Mouse (Mus musculus): ENCODE measurements around the gene Prelid1.

Gene Prelid1

DNA sequence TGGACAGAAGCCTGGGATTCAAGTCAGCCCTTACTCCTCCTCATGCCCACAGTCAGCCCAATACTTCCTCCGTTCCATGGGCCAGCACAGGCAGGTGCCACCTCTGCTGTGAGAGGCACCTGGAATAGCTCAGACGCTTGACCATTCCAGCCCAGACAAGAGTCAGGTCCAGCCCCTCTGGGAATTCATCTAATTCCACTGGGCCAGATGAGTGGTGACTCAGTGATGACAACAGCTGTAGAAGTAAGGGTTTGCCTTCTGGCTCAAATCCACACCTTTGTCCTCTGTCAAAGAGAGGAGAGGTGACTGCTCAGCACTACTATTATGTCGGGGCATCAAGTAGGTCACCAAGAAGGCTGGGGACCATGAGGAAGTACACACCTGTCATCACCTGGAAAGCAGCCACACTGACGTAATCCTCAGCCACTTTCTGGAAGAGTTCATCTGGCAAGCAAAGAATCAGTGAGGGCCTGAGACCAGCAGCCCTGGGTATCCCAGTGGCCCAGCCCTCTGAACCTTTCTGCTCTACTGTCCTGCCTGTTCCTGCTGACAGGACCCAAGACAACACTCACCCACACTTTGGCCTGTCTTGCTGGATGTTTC, at the start of gene Prelid1:
TSS of gene Prelid1 (plus strand) at position 570 of the 603 bp plus-strand sequence.
- DNase-seq (ENCODE audit: low read depth), result no peak

- DNase-seq (ENCODE audit: low read depth), result no peak
These were observed 43.1 kb upstream of the Prelid1 start for GRCm38 (mm10) chr13:55277203-55277602.

DNA sequence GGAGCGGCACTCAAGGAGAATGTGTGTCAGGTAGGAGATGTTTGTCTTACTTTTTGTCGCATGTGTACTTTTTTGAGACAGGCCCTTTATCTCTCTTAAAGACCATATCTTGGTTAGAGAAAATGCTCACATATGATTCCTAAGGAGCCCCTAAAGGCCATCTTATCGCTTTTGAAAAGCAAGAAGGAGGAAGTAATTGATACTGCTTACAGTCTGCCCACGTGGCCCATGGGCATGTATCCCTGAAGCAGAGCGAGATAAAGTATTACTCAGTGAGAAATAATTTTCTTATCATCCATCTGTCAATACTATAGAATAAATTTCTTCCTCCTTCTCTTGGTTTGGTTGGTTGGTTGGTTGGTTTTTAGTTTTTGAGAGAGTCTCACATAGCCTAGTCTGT, 42.7 kb upstream of the Prelid1 start:
- no peak for DNase-seq (ENCODE audit: low read depth)

- peak; percentile 34 for DNase-seq (ENCODE audit: low read depth)
These were observed 31.4 kb upstream of the Prelid1 start for GRCm38 (mm10) chr13:55288854-55289253.

DNA sequence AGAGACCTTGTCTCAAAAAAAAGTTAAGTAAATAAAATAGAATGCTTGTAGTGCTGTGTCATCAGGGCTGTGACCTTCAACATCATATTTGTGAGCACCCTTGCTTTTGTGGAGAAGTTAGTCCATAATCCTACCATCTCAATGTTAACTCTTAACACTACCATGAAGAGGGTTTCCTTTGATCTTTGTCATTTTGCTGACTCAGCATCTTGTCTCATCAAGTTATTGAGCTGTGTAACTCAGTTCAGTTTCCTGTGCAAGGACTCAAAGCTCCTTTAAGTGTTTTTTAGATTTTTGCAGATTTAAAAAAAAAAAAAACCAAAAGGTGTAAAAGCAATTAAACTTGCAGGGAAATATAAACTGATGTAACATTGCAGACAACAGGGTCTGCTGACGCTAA, 23.5 kb upstream of the Prelid1 start:
- DNase-seq (ENCODE audit: low read depth), result no peak

DNA sequence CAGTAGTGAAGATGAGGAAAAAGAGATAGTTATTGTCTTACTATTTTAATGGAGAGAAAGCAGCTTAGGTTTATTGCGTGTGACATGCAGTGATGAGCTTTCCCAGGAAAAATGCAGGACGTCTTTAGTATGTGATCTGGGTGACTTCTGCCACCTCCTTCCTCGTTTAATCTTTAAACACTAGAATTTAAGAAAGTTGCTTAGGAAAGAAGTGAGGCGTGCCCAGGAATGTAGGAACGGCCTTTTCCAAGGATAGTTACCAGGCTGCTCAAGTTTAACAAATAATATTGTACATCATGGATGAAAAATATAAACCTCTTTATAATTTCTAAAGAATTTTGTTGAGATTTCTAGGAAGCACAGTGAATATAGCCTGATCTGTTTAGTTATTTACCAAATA, 19.4 kb upstream of the Prelid1 start:
- DNase-seq (ENCODE audit: low read depth), result no peak

DNA sequence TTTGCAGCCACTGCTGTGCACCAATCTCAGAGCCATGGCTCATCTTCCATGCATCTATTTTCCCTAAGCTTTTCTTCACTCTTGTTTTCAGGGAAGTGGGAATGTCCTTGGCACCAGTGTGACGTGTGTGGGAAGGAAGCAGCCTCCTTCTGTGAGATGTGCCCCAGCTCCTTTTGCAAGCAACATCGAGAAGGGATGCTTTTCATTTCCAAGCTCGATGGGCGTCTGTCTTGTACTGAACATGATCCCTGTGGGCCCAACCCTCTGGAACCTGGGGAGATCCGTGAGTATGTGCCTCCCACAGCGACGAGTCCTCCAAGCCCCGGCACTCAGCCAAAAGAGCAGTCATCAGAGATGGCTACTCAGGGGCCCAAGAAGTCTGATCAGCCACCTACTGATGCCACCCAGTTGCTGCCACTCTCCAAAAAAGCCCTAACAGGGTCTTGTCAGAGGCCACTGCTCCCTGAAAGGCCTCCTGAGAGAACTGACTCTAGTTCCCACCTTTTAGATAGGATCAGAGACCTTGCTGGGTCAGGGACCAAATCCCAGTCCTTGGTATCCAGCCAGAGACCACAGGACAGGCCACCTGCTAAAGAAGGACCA, 8.2 kb upstream of the Prelid1 start:
- no peak for DNase-seq (ENCODE audit: low read depth)

- DNase-seq (ENCODE audit: low read depth), result no peak
These were observed 7.2 kb upstream of the Prelid1 start for GRCm38 (mm10) chr13:55313051-55313450.

DNA sequence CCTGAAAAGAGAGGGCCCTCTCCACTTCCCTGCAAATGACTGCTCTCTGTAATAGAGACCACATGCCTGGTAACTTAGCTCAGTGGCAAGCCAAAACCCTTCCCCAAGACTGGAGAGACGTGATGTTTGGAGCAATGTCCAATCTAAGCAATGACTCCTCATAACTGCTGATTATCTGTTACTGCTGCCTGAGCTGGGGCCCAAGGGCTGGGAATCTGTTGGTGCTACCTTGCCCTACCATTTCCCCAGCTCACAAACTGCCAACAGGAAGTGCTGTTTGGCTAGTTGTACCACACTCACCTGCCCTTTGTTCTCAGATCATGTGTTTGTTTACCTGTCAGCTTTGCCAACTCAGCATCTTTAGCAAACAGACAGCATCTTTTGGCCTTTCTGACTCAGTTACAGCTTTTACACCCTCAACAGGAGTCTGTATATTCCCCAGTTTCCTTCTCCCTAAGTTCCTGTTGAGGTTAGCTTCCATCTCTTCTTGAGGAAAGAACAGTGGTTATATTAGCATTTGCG, 5.3 kb upstream of the Prelid1 start:
- no peak for DNase-seq (ENCODE audit: low read depth)

DNA sequence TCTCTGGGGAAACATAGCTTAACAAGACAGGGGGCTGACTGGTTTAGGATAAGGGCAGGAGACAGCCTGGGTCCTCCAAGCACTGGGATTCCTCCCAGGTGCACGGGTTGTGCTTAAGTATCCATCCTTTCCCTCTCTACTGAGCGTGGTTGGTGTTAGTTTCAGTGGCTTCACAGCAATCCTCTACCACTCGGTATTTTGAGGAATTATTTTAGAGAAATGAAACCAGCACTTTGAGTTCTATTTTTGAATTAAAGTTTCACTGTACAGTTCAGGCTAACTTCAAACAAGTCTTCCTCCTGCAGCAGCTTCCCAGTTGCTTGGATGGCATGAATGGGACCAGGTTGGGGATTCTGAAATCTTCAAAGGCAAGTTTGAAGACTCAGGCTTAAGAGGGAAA, 1.9 kb upstream of the Prelid1 start:
- no peak for DNase-seq (ENCODE audit: low read depth)

- DNase-seq (ENCODE audit: low read depth), result peak; percentile 91
These were observed 1.3 kb downstream of the Prelid1 start, which contains the start of gene Rab24 for GRCm38 (mm10) chr13:55321434-55322129. Gene Rab24, minus strand, starts transcription at chr13:55321946.

- peak; percentile 66 for DNase-seq (ENCODE audit: low read depth)
These were observed 2.0 kb downstream of the Prelid1 start for GRCm38 (mm10) chr13:55322130-55322825.

DNA sequence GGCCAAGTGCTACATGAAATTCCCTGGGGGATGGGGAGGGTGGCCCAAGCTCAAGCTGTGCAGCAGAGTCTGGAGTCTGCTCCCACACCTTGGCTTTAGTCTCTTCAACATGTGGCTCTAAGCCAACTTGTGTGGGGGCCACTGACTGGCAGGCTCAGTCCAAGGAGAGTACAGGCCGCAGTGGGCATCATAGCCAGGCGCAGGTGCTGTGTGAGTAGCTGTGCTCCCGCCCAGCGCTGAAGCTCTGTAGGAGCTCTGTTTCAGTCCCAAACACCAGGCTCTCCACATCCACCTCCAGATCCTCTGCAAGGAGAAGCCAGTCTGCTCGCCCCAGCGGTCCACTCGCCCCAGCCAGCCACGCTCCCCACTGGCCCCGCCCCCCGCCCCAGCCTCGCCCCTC, 5.3 kb downstream of the Prelid1 start:
- no peak for DNase-seq (ENCODE audit: low read depth)

DNA sequence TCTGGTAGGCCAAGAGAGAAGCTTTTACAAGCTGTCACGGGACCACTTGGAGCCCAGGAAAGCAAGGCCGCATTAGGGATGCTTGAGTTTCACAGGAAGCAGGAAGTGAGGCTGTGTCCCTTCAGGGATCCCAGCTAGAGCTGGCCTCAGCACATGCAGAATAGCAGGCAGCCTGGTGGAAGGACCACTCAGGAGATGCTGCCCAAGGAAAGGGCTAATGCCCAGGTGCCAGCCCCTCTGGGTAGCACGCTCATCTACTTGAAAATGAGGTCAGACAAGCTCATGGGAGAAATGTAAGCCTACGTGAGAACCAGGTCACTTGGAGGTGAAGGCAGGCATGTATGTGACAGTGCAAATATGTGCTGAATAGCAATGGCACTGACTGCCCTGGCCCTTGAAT, 6.9 kb downstream of the Prelid1 start:
- no peak for DNase-seq (ENCODE audit: low read depth)

DNA sequence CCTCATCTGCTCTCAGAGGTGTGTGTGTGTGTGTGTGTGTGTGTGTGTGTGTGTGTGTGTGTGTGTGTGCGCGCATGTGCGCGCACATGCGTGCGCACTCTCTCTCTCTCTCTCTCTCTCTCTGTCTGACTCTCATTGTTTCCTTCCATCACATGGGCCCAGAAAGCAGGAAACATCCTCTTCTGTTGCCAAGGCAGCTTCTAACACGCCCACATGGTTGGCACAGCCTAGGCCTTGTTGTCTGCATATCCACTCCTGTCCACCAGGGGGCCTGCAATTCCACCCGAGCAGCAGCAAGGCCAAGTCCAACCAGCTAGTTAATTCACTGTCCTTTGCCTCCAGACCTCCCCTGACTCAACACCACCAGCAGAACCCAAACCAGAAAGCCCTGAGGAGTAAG, 7.3 kb downstream of the Prelid1 start:
- DNase-seq (ENCODE audit: low read depth), result peak; percentile 96

GRCm38 (mm10) chr13:55328171-55328570, 7.9 kb downstream of the Prelid1 start:
- DNase-seq (ENCODE audit: low read depth), result no peak

DNA sequence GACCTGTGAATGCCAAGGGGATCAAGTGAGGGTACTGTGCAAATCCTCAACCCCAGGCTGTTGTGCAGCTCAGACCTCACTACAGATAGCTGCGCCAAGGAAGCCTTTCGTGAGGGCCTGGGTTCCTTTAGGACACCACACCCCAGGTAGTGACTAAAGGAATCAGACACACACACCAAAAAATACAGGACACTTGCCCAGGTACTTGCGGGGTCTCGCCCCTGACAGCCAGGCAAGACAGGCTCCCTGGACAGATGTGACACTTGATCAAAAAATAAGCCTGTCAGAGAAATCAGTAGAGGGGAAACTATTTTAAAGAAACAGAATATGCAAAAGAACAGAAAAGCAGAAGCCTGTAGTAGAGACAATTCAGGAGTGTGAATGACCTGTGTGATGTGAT, 8.3 kb downstream of the Prelid1 start:
- DNase-seq (ENCODE audit: low read depth), result peak; percentile 37

DNA sequence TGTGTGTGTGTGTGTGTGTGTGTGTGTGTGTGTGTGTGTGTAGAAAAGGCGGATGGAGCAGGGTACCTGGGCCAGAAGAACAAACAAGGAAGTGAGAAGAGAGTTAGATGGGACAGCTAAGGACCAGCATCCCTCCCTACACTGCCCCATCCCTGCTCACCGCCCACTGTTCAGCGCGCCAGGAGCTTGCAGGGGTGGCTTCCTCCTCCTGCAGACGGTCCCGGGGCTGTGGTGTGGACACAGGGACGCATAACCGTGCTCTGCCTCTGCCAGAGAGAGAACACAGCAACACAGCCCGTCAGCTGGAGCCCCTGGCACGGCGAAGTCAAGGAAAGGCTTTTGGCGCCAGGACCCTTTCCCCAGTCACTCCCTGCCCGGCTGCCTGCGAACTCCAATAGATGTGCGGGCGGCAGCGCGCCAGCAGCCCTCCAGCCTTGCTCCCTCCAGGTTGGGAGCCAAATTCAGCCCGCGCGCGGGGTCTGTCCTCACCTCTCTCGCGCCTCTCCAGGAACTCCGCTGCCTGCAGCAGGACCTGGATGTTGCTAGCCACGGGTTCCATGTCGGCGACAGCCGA, 8.9 kb downstream of the Prelid1 start:
- no peak for DNase-seq (ENCODE audit: low read depth)

DNA sequence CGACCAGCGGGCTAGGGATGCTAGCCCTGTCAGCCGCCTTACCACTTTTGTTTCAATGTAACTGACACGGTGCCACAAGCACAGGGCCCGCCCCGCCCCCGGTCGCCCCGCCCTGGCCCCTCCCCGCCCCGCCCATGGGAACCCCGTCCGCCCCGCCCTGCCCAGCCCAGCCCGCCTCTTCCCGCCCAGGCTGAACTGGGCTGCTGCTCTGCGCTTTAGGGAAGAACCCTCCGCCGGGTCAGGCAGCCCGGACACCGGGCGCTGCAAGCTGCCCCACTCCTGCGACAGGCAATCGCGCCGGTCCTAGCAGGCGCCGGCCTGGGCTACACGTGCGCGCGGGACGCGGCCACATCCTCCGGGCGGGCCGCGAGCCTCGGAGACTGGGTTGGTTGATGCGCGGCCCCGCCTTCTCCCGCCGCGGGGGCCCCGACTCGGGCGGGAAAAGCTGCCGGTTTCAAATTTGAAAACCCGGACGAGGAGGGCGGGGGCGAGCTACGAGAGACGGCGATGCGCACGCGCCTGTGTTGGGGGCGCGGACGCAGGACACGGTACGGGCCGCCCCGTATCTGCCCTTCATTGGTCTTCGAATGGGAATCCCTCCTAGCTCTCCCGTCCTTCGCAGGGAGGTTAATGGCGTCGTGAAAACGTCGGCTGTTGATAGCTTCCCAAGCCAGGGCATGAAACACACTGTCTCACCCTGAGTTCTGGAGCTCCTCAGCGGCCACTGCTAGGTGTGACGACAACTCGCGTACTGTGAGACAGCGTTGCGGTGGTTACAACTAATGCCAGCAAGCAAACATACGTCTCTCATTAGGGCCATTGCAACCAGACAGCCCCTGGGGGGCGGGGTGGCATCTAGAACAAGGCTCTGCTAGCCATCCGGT, 9.6 kb downstream of the Prelid1 start, which contains the start of gene Mxd3:
TSS of gene Mxd3 (minus strand) at position 141 of the 884 bp plus-strand sequence.
- DNase-seq (ENCODE audit: low read depth), result peak; percentile 91

GRCm38 (mm10) chr13:55330567-55331400, 10.5 kb downstream of the Prelid1 start:
- no peak for DNase-seq (ENCODE audit: low read depth)

Data from naive thymus-derived CD4-positive, alpha-beta T cell, adult 2 months (primary cell).